Mouse (Mus musculus) brain, adult 10 weeks (tissue): ENCODE data around the gene Pcnp. TPM values are rescaled to one million over a fixed set of nuclear protein-coding genes. Genes with fewer than 3 reads are reported as not detected.

Experiments used
- polyA plus RNA-seq: library from polyadenylated mRNA; stranded (reverse); fragments of 350-450 nt; fragmentation: Illumina TruSeq; extraction: RNeasy Lipid Tissue Mini Kit (QIAGEN cat#74804); gene quantifications from one replicate; pipeline ENCODE4 v1.2.3, GENCODE M21; 2015; ENCODE audit warnings: low read depth, low replicate concordance

Pcnp gene
- 214 TPM for polyA plus RNA-seq

DNA sequence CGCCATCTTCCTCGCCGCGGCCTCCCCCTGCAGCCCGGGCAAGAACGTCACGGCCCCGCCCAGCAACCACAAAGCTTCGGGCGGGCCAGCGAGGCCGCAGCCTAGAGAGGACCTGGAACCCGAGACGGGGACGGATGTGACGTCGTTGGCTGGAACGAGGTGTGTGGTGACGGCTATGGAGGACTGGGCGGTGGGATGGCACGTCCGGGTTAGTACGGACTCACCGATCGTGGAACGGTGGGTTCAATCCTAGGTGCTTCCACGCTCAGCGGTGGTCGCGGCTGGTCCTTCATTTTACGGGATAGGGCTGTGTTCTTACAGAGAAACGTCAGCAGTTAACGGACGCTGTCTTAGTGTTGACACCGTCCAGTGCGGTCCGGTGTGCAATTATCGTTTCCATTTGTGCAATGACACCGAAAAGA, at the start of gene Pcnp:
Pcnp (minus strand) TSS at position 79 of the 422 bp plus-strand sequence.

GRCm38 (mm10) chr16:56048038-56048437, 18.5 kb upstream of the Pcnp start, which contains the start of gene Senp7:
TSS of gene Senp7 (plus strand) at chr16:56048338.

DNA sequence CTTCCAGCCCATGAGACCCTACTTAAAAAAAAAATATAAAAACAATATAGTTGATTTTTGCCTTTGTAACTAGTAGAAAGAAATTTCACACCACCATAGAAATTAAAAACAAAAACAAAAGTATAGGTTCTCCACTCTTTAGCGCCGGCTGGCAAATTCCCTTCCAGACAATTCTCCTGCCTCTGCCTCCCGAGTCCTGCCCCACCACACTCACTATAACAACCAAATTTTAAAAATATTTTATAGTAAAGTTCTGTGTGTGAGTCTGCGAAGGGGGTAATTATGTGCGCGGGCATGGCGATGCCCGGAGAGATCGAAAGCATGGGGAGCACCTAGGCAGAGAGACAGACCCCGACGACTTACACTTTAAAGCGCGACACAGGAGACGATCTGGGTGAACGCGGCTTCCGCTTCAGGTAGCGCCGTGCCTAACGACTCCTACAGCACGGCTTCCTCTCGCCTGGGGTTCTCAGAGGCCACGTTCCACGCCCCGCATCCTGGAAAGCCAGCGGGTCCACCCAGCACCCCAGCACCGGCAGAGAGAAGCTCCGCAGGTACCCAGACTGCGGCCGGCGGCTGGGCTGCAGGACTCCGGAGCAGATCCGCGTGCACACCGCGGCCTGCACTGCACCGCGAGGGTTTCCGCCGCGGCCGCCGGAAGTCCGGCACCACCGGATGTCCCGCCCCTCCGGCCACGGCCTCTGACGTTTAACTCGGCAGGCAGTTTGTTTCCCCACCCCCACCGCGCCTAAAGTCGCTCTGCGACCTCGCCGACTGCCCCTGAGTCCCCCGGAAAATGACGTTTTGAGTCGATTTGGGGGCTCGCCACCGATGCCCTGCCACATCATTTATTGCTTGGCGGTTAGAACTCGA, 7.8 kb upstream of the Pcnp start, which contains the start of gene Trmt10c:
Trmt10c (minus strand) TSS at position 682 of the 873 bp plus-strand sequence.

DNA sequence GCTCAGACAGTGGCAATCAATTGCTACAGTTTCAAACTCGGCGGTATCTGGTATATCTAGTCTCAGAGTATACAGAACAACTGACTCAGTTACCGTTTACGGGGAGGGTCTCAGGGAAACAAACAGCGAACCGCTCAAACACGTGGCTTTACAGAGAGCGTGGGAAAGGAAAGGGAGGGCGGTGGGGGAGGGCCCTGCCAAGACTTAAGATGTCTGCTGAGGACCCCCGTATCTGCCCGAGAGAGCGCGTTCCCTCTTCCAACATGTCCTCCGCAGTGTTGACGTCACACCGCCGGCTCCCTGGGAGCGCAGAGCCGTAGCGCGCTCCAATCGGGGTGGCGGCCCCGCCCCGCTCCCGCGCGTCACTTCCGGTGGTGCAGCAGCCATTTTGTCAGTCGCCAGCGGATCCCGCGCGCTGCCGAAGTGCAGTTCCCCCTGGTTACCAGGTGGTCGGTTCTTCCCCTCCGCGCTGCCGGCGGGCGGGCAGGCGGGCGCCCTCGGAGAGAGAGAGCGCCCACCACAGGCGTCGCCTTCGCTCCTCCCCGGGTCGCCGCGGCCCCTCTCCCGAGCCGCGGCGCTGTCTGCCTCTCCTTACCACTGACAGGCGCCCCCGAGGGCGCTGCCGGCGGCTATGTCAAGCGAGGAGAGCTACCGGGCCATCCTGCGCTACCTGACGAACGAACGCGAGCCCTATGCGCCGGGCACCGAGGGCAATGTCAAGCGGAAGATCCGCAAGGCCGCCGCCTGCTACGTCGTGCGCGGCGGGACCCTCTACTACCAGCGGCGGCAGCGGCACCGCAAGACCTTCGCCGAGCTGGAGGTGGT, 55.9 kb downstream of the Pcnp start, which contains the start of gene Zbtb11:
Zbtb11 (plus strand) TSS at position 453 of the 825 bp plus-strand sequence.

GRCm38 (mm10) chr16:55966212-55966871, 63.2 kb downstream of the Pcnp start, which contains the start of gene Rpl24:
TSS of gene Rpl24 (plus strand) at chr16:55966275.

Other genes with a start within 250 kb of the Pcnp start
- 2.4 TPM for gene Nfkbiz, start 190.8 kb downstream of the Pcnp start, polyA plus RNA-seq
- gene Nxpe3, start 134.5 kb downstream of the Pcnp start, polyA plus RNA-seq = 10.2 TPM
- gene Cep97, start 94.9 kb downstream of the Pcnp start, polyA plus RNA-seq = 8.1 TPM
- gene Rpl24, start 63.5 kb downstream of the Pcnp start, polyA plus RNA-seq = 704 TPM
- 34.9 TPM for gene Zbtb11, start 55.9 kb downstream of the Pcnp start, polyA plus RNA-seq
- 11.2 TPM for gene Trmt10c, start 8.1 kb upstream of the Pcnp start, polyA plus RNA-seq
- 24.0 TPM for gene Senp7, start 18.6 kb upstream of the Pcnp start, polyA plus RNA-seq
- gene Impg2, start 174.6 kb upstream of the Pcnp start, polyA plus RNA-seq = 0.77 TPM